Mouse (Mus musculus) right cerebral cortex, postnatal 10 days (tissue): ENCODE measurements at regions not wholly inside any gene's neighbourhood (a gene's known extent, or its start where the extent isn't known, plus 50 kb on each side); places are given as distances from the start of the nearest gene placed in this dataset.

Experiments
- DNase-seq, 2 experiments: peaks; one replicate each; pipeline ENCODE4 v3.0.0; 2021; ENCODE audit warnings: low spot score in 2 of 2

GRCm38 (mm10) chr10:17001320-17001719 lies 721.7 kb upstream of the Cited2 start:
- no peak for DNase-seq

GRCm38 (mm10) chr10:17003123-17003849 lies 719.7 kb upstream of the Cited2 start:
- DNase-seq, result no peak

GRCm38 (mm10) chr10:17008683-17009082 lies 714.3 kb upstream of the Cited2 start:
- no peak for DNase-seq

- DNase-seq, result no peak
These were observed 713.0 kb upstream of the Cited2 start for GRCm38 (mm10) chr10:17010047-17010446.

- DNase-seq, result no peak
These were observed 711.1 kb upstream of the Cited2 start for GRCm38 (mm10) chr10:17011876-17012275.

GRCm38 (mm10) chr10:17012541-17012975 lies 710.5 kb upstream of the Cited2 start:
- no peak for DNase-seq

- DNase-seq, result no peak
These were observed 708.2 kb upstream of the Cited2 start for GRCm38 (mm10) chr10:17014826-17015225.

GRCm38 (mm10) chr10:17016854-17017253 lies 706.2 kb upstream of the Cited2 start:
- no peak for DNase-seq

GRCm38 (mm10) chr10:17022216-17023158 lies 700.5 kb upstream of the Cited2 start:
- DNase-seq, result no peak

- DNase-seq, result peak; percentile 39 to 41
These were observed 699.3 kb upstream of the Cited2 start for GRCm38 (mm10) chr10:17023571-17024293.

- no peak for DNase-seq
These were observed 698.7 kb upstream of the Cited2 start for GRCm38 (mm10) chr10:17024294-17024665.

GRCm38 (mm10) chr10:17034892-17035775 lies 687.9 kb upstream of the Cited2 start:
- no peak for DNase-seq

GRCm38 (mm10) chr10:17038259-17039043 lies 684.6 kb upstream of the Cited2 start:
- no peak for DNase-seq

GRCm38 (mm10) chr10:17042090-17042489 lies 680.9 kb upstream of the Cited2 start:
- DNase-seq, result no peak

- no peak for DNase-seq
These were observed 680.0 kb upstream of the Cited2 start for GRCm38 (mm10) chr10:17042973-17043372.

- DNase-seq, result no peak
These were observed 676.3 kb upstream of the Cited2 start for GRCm38 (mm10) chr10:17046765-17047164.

GRCm38 (mm10) chr10:17072906-17073305 lies 650.1 kb upstream of the Cited2 start:
- DNase-seq, result no peak

- no peak for DNase-seq
These were observed 649.0 kb upstream of the Cited2 start for GRCm38 (mm10) chr10:17074013-17074401.

GRCm38 (mm10) chr10:17074402-17075027 lies 648.5 kb upstream of the Cited2 start:
- no peak for DNase-seq

- peak; percentile 31 to 38 for DNase-seq
These were observed 647.9 kb upstream of the Cited2 start for GRCm38 (mm10) chr10:17075147-17075546.
